Mouse (Mus musculus) stomach, postnatal 0 days (tissue): ENCODE data around the gene Spsb1. TPM values are rescaled to one million over a fixed set of nuclear protein-coding genes. Genes with fewer than 3 reads are reported as not detected.

Experiments
- ATAC-seq: fragments of 200-750 bp; cut with Nextera tagmentation; 2 replicates; pipeline ENCODE4 v1.8.0; 2017; ENCODE audit not compliant: low FRiP score, low TSS enrichment
- DNase-seq: peaks from one replicate; pipeline ENCODE4 v3.0.0-alpha.2; 2016; ENCODE audit warnings: low spot score
- H3K27ac ChIP-seq: fragments of 300-500 bp; sonication (generic); replicated peaks from 2 replicates; pipeline ENCODE4 v1.5.1; 2014; ENCODE audit warnings: mild to moderate bottlenecking, control low read depth
- H3K27me3 ChIP-seq: fragments of 300-500 bp; sonication (generic); 2 replicates; pipeline ENCODE4 v1.6.1; 2014; ENCODE audit warnings: low read length; ENCODE audit not compliant: control insufficient read depth, insufficient read depth
- H3K36me3 ChIP-seq: fragments of 300-500 bp; sonication (generic); 2 replicates; pipeline ENCODE4 v1.6.1; 2014; ENCODE audit warnings: low read length, mixed read lengths; ENCODE audit not compliant: control insufficient read depth, insufficient read depth
- H3K4me1 ChIP-seq: fragments of 300-500 bp; sonication (generic); replicated peaks from 2 replicates; pipeline ENCODE4 v1.6.1; 2014; ENCODE audit warnings: antibody characterized with exemption; ENCODE audit not compliant: control insufficient read depth, insufficient read depth
- H3K4me2 ChIP-seq: fragments of 300-500 bp; sonication (generic); replicated peaks from 2 replicates; pipeline ENCODE4 v1.6.1; 2014; ENCODE audit warnings: low read depth, mild to moderate bottlenecking, control low read depth, moderate library complexity
- H3K4me3 ChIP-seq: fragments of 300-500 bp; sonication (generic); 2 replicates; pipeline ENCODE4 v1.5.1; 2014; ENCODE audit warnings: low read depth, low read length, control low read depth
- H3K9ac ChIP-seq: fragments of 300-500 bp; sonication (generic); 2 replicates; pipeline ENCODE4 v1.6.1; 2014; ENCODE audit warnings: mild to moderate bottlenecking, low read length, control low read depth, mixed read lengths
- H3K9me3 ChIP-seq: fragments of 300-500 bp; sonication (generic); 2 replicates; pipeline ENCODE4 v1.6.1; 2016; ENCODE audit warnings: low read length; ENCODE audit not compliant: control insufficient read depth
- CTCF ChIP-seq: IDR thresholded peaks from 2 replicates; pipeline ENCODE4 v1.5.1; 2016; ENCODE audit warnings: antibody characterized with exemption, low read depth, mild to moderate bottlenecking, moderate library complexity
- EP300 ChIP-seq: optimal IDR thresholded peaks from 2 replicates; pipeline ENCODE3; 2016; ENCODE audit warnings: antibody characterized with exemption
- WGBS: fragments of 180-500 bp; shearing (Covaris S2); extraction: QIAGEN DNeasy Blood & Tissue Kit; methylation state at CpG from one replicate; pipeline ENCODE4 v1.1.7; 2014; 5-methylcytosine and 5-hydroxymethylcytosine counted together
- polyA plus RNA-seq: library from polyadenylated mRNA; unstranded; fragments of >200 nt; fragmentation: Nextera tagmentation; extraction: Ambion mirVana; gene quantifications from 2 replicates; pipeline ENCODE4 v1.2.1, GENCODE M21; 2015

Gene Spsb1
- polyA plus RNA-seq = 10.0 and 13.1 TPM in 2 replicates

DNA sequence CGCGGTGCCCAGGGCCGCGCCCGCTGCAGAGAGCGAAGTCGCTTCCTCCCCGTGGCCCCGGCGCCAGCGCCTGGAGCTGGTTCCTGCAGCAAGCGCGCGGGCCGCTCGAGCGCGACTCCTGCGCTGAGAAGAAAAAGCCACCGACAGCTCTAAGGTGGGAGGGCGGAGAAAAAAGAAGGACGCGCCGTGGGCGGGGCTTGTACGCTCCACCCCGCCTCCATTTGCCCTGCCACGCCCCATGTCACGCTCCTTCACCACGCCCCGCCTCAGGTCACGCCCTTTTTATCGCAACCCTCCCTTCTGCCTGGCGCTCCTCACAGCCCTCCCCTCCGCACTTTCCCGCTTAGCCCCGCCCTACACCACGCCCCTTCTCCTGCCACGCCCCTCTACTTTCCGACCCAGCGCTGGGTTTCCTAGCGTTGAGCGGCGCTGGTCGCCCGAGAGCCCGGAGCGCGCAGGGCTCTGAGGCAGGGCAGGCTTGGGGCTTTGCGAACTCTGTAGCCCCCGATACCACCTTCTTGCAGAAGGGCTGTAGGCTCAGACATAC lies at the start of gene Spsb1:
Spsb1 (minus strand) TSS at position 151 of the 547 bp plus-strand sequence.
- TF ChIP-seq EP300 (no peak), CTCF (peak; percentile 36; the same call in 1 of the 2 replicates)
- Histone ChIP-seq H3K4me3 (peak within 1 kb of the TSS; percentile 69), H3K4me2 (peak within 1 kb of the TSS; percentile 84), H3K4me1 (no peaks in the 10 kb centered on the region; the same call in 1 of the 2 replicates), H3K27ac (peak within 1 kb of the TSS; percentile 85), H3K9ac (peak within 1 kb of the TSS; percentile 84), H3K9me3 (no peaks in the 10 kb centered on the region), H3K36me3 (no peaks in the 10 kb centered on the region), H3K27me3 (no peaks in the 10 kb centered on the region)
- WGBS = 0% methylated on average over 51 of the region's 51 CpGs
- peak; percentile 93 for ATAC-seq
- DNase-seq = peak; percentile 99

GRCm38 (mm10) chr4:150003641-150004040 lies 48.8 kb upstream of the Spsb1 start:
- H3K4me1 ChIP-seq = peaks cover 28% of the 10 kb centered on the region; the same call in 1 of the 2 replicates
- TF ChIP-seq EP300 = no peak
- TF ChIP-seq CTCF = no peak
- WGBS = 67% methylated on average over 4 of the region's 4 CpGs
- peak overlapping the region; percentile 53 for H3K27ac ChIP-seq
- no peak for DNase-seq
- H3K4me3 ChIP-seq = no peak overlapping the region
- no peak overlapping the region for H3K4me2 ChIP-seq
- no peak overlapping the region for H3K9ac ChIP-seq
- ATAC-seq = no peak
- H3K27me3 ChIP-seq = no peaks in the 10 kb centered on the region
- H3K36me3 ChIP-seq = no peaks in the 10 kb centered on the region
- no peaks in the 10 kb centered on the region for H3K9me3 ChIP-seq

DNA sequence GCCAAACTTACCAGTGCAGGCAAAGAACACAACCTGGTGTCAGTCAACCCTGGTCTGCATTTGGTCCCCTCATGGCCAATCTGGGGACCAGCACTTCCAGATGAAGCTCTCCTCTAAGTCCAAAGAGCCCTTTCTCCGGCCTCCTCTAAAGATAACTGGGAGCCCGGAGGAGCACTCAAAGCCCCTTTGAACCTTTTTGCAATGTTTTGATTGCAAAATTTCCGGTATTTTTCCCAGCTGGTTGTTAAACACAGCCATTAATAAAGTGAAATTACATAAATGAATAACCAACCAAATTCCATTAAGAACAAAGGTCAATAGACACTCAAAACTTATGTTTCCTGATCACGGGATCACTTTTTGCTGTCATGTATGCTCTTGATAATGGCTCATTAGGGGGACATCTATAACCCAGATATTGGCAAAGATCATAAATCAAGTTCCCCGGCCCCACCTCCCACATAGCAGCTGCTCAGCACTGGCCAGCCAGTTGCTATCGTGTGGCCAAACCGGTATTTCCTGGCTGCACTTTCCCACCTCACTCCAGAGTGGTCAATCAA lies 48.3 kb upstream of the Spsb1 start:
- H3K9me3 ChIP-seq = no peaks in the 10 kb centered on the region
- TF ChIP-seq CTCF (no peak), EP300 (no peak)
- no peak overlapping the region; the same call in 1 of the 2 replicates for H3K4me2 ChIP-seq
- WGBS = 15% methylated on average over 7 of the region's 7 CpGs
- H3K36me3 ChIP-seq = no peaks in the 10 kb centered on the region
- H3K4me1 ChIP-seq = peaks cover 27% of the 10 kb centered on the region; the same call in 1 of the 2 replicates
- H3K4me3 ChIP-seq = no peak overlapping the region
- ATAC-seq = peak; percentile 42; the same call in 1 of the 2 replicates
- H3K27me3 ChIP-seq = no peaks in the 10 kb centered on the region
- H3K9ac ChIP-seq = no peak overlapping the region
- H3K27ac ChIP-seq = peak overlapping the region; percentile 89
- DNase-seq = peak; percentile 78

GRCm38 (mm10) chr4:150002021-150002528 lies 47.2 kb upstream of the Spsb1 start:
- ATAC-seq (0 out of 2 replicates have a peak, but pooled peaks have one; percentile 24), DNase-seq (peak; percentile 43)
- Histone ChIP-seq H3K36me3 (no peaks in the 10 kb centered on the region), H3K9me3 (no peaks in the 10 kb centered on the region), H3K27ac (peak overlapping the region; percentile 89), H3K4me2 (peak overlapping the region; percentile 39), H3K4me1 (peaks cover 24% of the 10 kb centered on the region; the same call in 1 of the 2 replicates), H3K4me3 (no peak overlapping the region; the same call in 1 of the 2 replicates), H3K27me3 (no peaks in the 10 kb centered on the region), H3K9ac (no peak overlapping the region)
- 45% methylated on average over 12 of the region's 12 CpGs for WGBS
- TF ChIP-seq CTCF (no peak), EP300 (no peak)

DNA sequence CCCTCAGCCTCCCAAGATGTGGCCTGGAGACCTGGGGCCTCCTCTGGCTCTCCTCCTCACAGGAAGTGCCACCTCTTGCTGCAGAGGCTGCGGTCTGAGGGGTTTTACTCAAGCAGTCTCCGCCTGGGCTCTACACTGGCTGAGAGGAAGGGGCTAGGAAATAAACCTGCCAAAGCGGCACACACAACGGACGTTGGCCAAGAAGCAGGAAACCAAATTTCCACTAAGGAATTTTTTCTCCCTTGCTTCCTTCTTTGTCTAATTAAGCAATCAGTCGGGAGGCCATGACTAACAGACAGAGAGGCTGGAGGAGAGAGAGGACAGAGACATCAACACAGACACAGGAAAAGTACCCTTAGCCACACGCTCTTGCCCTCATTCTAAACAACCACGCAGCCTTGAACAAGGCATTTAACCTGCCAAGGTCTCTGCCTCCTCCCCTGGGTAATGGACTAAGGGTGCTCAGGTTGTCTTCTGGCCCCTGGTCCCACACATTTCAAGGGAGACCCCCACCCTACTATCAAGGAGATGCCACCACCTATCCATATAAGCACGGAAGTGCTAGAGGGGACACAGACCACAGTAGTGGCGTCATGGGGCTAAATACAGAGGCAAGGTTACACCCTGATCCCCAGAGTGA lies 46.5 kb upstream of the Spsb1 start:
- no peak for TF ChIP-seq EP300
- TF ChIP-seq CTCF = no peak
- Histone ChIP-seq H3K9ac (0 out of 2 replicates have a peak overlapping the region, but pooled peaks have one; percentile 23), H3K27me3 (no peaks in the 10 kb centered on the region), H3K27ac (peak overlapping the region; percentile 89), H3K36me3 (no peaks in the 10 kb centered on the region), H3K9me3 (no peaks in the 10 kb centered on the region), H3K4me3 (no peak overlapping the region), H3K4me1 (peaks cover 22% of the 10 kb centered on the region; the same call in 1 of the 2 replicates), H3K4me2 (peak overlapping the region; percentile 21)
- DNase-seq (no peak), ATAC-seq (no peak)
- WGBS = 55% methylated on average over 10 of the region's 10 CpGs
